Mouse (Mus musculus) liver, adult 2 months (tissue): ENCODE results near the gene Kalrn. TPM values are rescaled to one million over a fixed set of nuclear protein-coding genes. Genes with fewer than 3 reads are reported as not detected.

Source experiments
- DNase-seq: peaks from one replicate; pipeline ENCODE4 v3.0.0-alpha.2; 2011; ENCODE audit warnings: low read depth, low spot score; ENCODE audit errors: extremely low read depth
- H3K27ac ChIP-seq: fragments of 200-500 bp; replicated peaks from 2 replicates; pipeline ENCODE4 v1.5.1; 2012; ENCODE audit warnings: low read depth, mild to moderate bottlenecking, control low read depth, inconsistent platforms, low read length; ENCODE audit not compliant: insufficient read depth
- H3K27me3 ChIP-seq: fragments of 200-500 bp; 2 replicates; pipeline ENCODE4 v1.6.1; 2012; ENCODE audit warnings: mild to moderate bottlenecking, moderate library complexity, low read length, inconsistent platforms; ENCODE audit not compliant: control insufficient read depth, insufficient read depth
- H3K36me3 ChIP-seq: fragments of 200-500 bp; 2 replicates; pipeline ENCODE4 v1.6.1; 2012; ENCODE audit warnings: low read length, inconsistent platforms; ENCODE audit not compliant: control insufficient read depth, insufficient read depth
- H3K4me1 ChIP-seq: fragments of 200-500 bp; 2 replicates; pipeline ENCODE4 v1.6.1; 2011; ENCODE audit warnings: low read length; ENCODE audit not compliant: control insufficient read depth, insufficient read depth
- H3K4me3 ChIP-seq: fragments of 200-500 bp; 2 replicates; pipeline ENCODE4 v1.5.1; 2011; ENCODE audit warnings: low read depth, mild to moderate bottlenecking, control low read depth, low read length, moderate library complexity; ENCODE audit not compliant: insufficient read depth
- H3K79me2 ChIP-seq: fragments of 200-500 bp; 2 replicates; pipeline ENCODE4 v1.6.1; 2012; ENCODE audit warnings: inconsistent platforms, mild to moderate bottlenecking, low read length, moderate library complexity; ENCODE audit not compliant: control insufficient read depth, insufficient read depth
- H3K9ac ChIP-seq: fragments of 200-500 bp; 2 replicates; pipeline ENCODE4 v1.6.1; 2012; ENCODE audit warnings: low read depth, mild to moderate bottlenecking, control low read depth, inconsistent platforms, low read length
- CTCF ChIP-seq: fragments of 200-500 bp; IDR thresholded peaks from 2 replicates; pipeline ENCODE4 v1.5.1; 2011; ENCODE audit warnings: low read depth, low read length, control low read depth
- POLR2A ChIP-seq: fragments of 200-500 bp; IDR thresholded peaks from 2 replicates; pipeline ENCODE4 v1.6.1; 2011; ENCODE audit warnings: low read length, control low read depth; ENCODE audit not compliant: insufficient read depth; ENCODE audit errors: extremely low read depth
- WGBS: fragments of 180-500 bp; shearing (Covaris S2); methylation state at CpG from one replicate; pipeline ENCODE4 v1.1.7; 2018; 5-methylcytosine and 5-hydroxymethylcytosine counted together
- polyA plus RNA-seq: library from polyadenylated mRNA; depleted of rRNA; stranded (reverse); fragments of >200 nt; gene quantifications from 2 replicates; pipeline ENCODE4 v1.2.3, GENCODE M21; 2012; rRNA removed
- total RNA-seq: library from RNA; depleted of rRNA; stranded (reverse); fragments of >200 nt; gene quantifications from 2 replicates; pipeline ENCODE4 v1.2.3, GENCODE M21; 2014; rRNA removed

Gene Kalrn
- total RNA-seq (25.2 and 34.8 TPM in 2 replicates), polyA plus RNA-seq (14.0 and 15.4 TPM in 2 replicates)

- Histone ChIP-seq H3K27me3 (peaks cover 9% of the 10 kb centered on the region; the same call in 1 of the 2 replicates), H3K4me1 (no peaks in the 10 kb centered on the region), H3K36me3 (no peaks in the 10 kb centered on the region), H3K79me2 (no peaks in the 10 kb centered on the region), H3K4me3 (peak within 1 kb of the TSS; percentile 72), H3K27ac (no peak within 1 kb of the TSS), H3K9ac (peak within 1 kb of the TSS; percentile 48)
- WGBS = 4% methylated on average over 73 of the region's 84 CpGs
- peak; percentile 34 for DNase-seq
- TF ChIP-seq POLR2A (no peak), CTCF (peak; percentile 65)
Measured at GRCm38 (mm10) chr16:34573151-34573802, at the start of gene Kalrn. Gene Kalrn, minus strand, starts transcription at chr16:34573532.

GRCm38 (mm10) chr16:34614021-34614420, 40.7 kb upstream of the Kalrn start:
- Histone ChIP-seq H3K9ac (no peak overlapping the region), H3K27ac (no peak overlapping the region), H3K4me1 (no peaks in the 10 kb centered on the region), H3K27me3 (no peaks in the 10 kb centered on the region), H3K79me2 (no peaks in the 10 kb centered on the region), H3K4me3 (no peak overlapping the region), H3K36me3 (no peaks in the 10 kb centered on the region)
- 80% methylated on average over 2 of the region's 2 CpGs for WGBS
- DNase-seq = no peak
- TF ChIP-seq POLR2A (no peak), CTCF (no peak)

GRCm38 (mm10) chr16:34610137-34610536, 36.8 kb upstream of the Kalrn start:
- Histone ChIP-seq H3K4me3 (no peak overlapping the region), H3K36me3 (no peaks in the 10 kb centered on the region), H3K9ac (no peak overlapping the region), H3K79me2 (no peaks in the 10 kb centered on the region), H3K4me1 (no peaks in the 10 kb centered on the region), H3K27ac (no peak overlapping the region), H3K27me3 (no peaks in the 10 kb centered on the region)
- TF ChIP-seq POLR2A (no peak), CTCF (no peak)
- DNase-seq = no peak
- 86% methylated on average over 1 of the region's 1 CpGs for WGBS

- Histone ChIP-seq H3K79me2 (no peaks in the 10 kb centered on the region), H3K27me3 (no peaks in the 10 kb centered on the region), H3K4me3 (no peak overlapping the region), H3K36me3 (no peaks in the 10 kb centered on the region), H3K4me1 (no peaks in the 10 kb centered on the region), H3K27ac (no peak overlapping the region), H3K9ac (no peak overlapping the region)
- no peak for TF ChIP-seq POLR2A
- TF ChIP-seq CTCF = peak; percentile 52; the same call in 1 of the 2 replicates
- WGBS = 26% methylated on average over 3 of the region's 3 CpGs
- peak; percentile 20 for DNase-seq
Measured at GRCm38 (mm10) chr16:34605679-34606078, 32.3 kb upstream of the Kalrn start.

GRCm38 (mm10) chr16:34603854-34604253, 30.5 kb upstream of the Kalrn start:
- Histone ChIP-seq H3K79me2 (no peaks in the 10 kb centered on the region), H3K9ac (no peak overlapping the region), H3K36me3 (no peaks in the 10 kb centered on the region), H3K4me3 (no peak overlapping the region), H3K4me1 (no peaks in the 10 kb centered on the region), H3K27me3 (no peaks in the 10 kb centered on the region), H3K27ac (no peak overlapping the region)
- TF ChIP-seq POLR2A (no peak), CTCF (no peak)
- no peak for DNase-seq
- WGBS = 82% methylated on average over 6 of the region's 6 CpGs

GRCm38 (mm10) chr16:34603076-34603475, 29.7 kb upstream of the Kalrn start:
- H3K27ac ChIP-seq = no peak overlapping the region
- 81% methylated on average over 4 of the region's 4 CpGs for WGBS
- H3K27me3 ChIP-seq = no peaks in the 10 kb centered on the region
- DNase-seq = no peak
- no peak for TF ChIP-seq CTCF
- TF ChIP-seq POLR2A = no peak
- no peaks in the 10 kb centered on the region for H3K79me2 ChIP-seq
- no peak overlapping the region for H3K9ac ChIP-seq
- H3K4me3 ChIP-seq = no peak overlapping the region
- H3K4me1 ChIP-seq = no peaks in the 10 kb centered on the region
- H3K36me3 ChIP-seq = no peaks in the 10 kb centered on the region
